Mouse (Mus musculus): ENCODE measurements around the gene Fcgrt. TPM values are rescaled to one million over a fixed set of nuclear protein-coding genes. Genes with fewer than 3 reads are reported as not detected.

Fcgrt gene
- polyA plus RNA-seq, 1 experiment from 2014 or later, result 34.1 TPM

MicroRNAs within 50 kb of the gene (microRNA counts, 519-probe panel; counts per million panel counts)
- microRNA mmu-miR-150, result 2,813 counts per million, percentile 75 among the panel's probes with 10 or more counts

Small RNA genes lying within 50 kb of the gene (microRNA-seq; reads per million reads assigned to microRNA genes)
- gene Mir150 (102 reads per million, percentile 49 among the genes with 10 or more reads in this experiment), gene Mir5121 (14.6 reads per million, percentile 30 among the genes with 10 or more reads in this experiment)

Other genes with a start within 250 kb of the Fcgrt start
- 30.1 and 34.0 TPM in 2 replicates for gene Pnkp, start 246.7 kb downstream of the Fcgrt start, polyA plus RNA-seq (2015; fragmentation: Nextera tagmentation; extraction: Ambion mirVana)
- 389 and 459 TPM in 2 replicates for gene Ptov1, start 234.1 kb downstream of the Fcgrt start, polyA plus RNA-seq (2015; fragmentation: Nextera tagmentation; extraction: Ambion mirVana)
- 136 and 158 TPM in 2 replicates for gene Med25, start 211.1 kb downstream of the Fcgrt start, polyA plus RNA-seq (2015; fragmentation: Nextera tagmentation; extraction: Ambion mirVana)
- gene Fuz, start 207.8 kb downstream of the Fcgrt start, polyA plus RNA-seq (2015; fragmentation: Nextera tagmentation; extraction: Ambion mirVana), result 18.1 and 19.6 TPM in 2 replicates
- 128 and 133 TPM in 2 replicates for gene Ap2a1, start 174.4 kb downstream of the Fcgrt start, polyA plus RNA-seq (2015; fragmentation: Nextera tagmentation; extraction: Ambion mirVana)
- 0.15 TPM in 1 of 2 replicates, not detected in the other for gene Tsks, start 160.6 kb downstream of the Fcgrt start, polyA plus RNA-seq (2015; fragmentation: Nextera tagmentation; extraction: Ambion mirVana)
- gene Cpt1c, start 129.0 kb downstream of the Fcgrt start, polyA plus RNA-seq (2015; fragmentation: Nextera tagmentation; extraction: Ambion mirVana), result 58.6 and 59.7 TPM in 2 replicates
- gene Prmt1, start 117.3 kb downstream of the Fcgrt start, polyA plus RNA-seq (2015; fragmentation: Nextera tagmentation; extraction: Ambion mirVana), result 629 and 637 TPM in 2 replicates
- 63.5 and 65.4 TPM in 2 replicates for gene Irf3, start 106.2 kb downstream of the Fcgrt start, polyA plus RNA-seq (2015; fragmentation: Nextera tagmentation; extraction: Ambion mirVana)
- gene Bcl2l12, start 105.1 kb downstream of the Fcgrt start, polyA plus RNA-seq (2015; fragmentation: Nextera tagmentation; extraction: Ambion mirVana), result 10.2 and 15.7 TPM in 2 replicates
- 38.6 and 47.1 TPM in 2 replicates for gene Scaf1, start 87.5 kb downstream of the Fcgrt start, polyA plus RNA-seq (2015; fragmentation: Nextera tagmentation; extraction: Ambion mirVana)
- 13.1 and 16.7 TPM in 2 replicates for gene Rras, start 85.9 kb downstream of the Fcgrt start, polyA plus RNA-seq (2015; fragmentation: Nextera tagmentation; extraction: Ambion mirVana)
- gene Prr12, start 51.0 kb downstream of the Fcgrt start, polyA plus RNA-seq (2015; fragmentation: Nextera tagmentation; extraction: Ambion mirVana), result 12.8 and 13.4 TPM in 2 replicates
- 68.8 and 69.0 TPM in 2 replicates for gene Nosip, start 41.4 kb downstream of the Fcgrt start, polyA plus RNA-seq (2015; fragmentation: Nextera tagmentation; extraction: Ambion mirVana)
- gene Prrg2, start 41.2 kb downstream of the Fcgrt start, polyA plus RNA-seq (2015; fragmentation: Nextera tagmentation; extraction: Ambion mirVana), result 15.7 and 16.7 TPM in 2 replicates
- 63.3 and 77.3 TPM in 2 replicates for gene Rcn3, start 11.6 kb downstream of the Fcgrt start, polyA plus RNA-seq (2015; fragmentation: Nextera tagmentation; extraction: Ambion mirVana)
- gene Rps11, start 20.6 kb upstream of the Fcgrt start, polyA plus RNA-seq (2015; fragmentation: Nextera tagmentation; extraction: Ambion mirVana), result 698 and 709 TPM in 2 replicates
- gene Rpl13a, start 24.9 kb upstream of the Fcgrt start, polyA plus RNA-seq (2015; fragmentation: Nextera tagmentation; extraction: Ambion mirVana), result 587 and 622 TPM in 2 replicates
- 0.16 and 0.37 TPM in 2 replicates for gene Gm45713, start 32.4 kb upstream of the Fcgrt start, polyA plus RNA-seq (2015; fragmentation: Nextera tagmentation; extraction: Ambion mirVana)
- 2.0 and 2.8 TPM in 2 replicates for gene Flt3l, start 32.6 kb upstream of the Fcgrt start, polyA plus RNA-seq (2015; fragmentation: Nextera tagmentation; extraction: Ambion mirVana)
- 94.5 and 97.6 TPM in 2 replicates for gene Pih1d1, start 50.5 kb upstream of the Fcgrt start, polyA plus RNA-seq (2015; fragmentation: Nextera tagmentation; extraction: Ambion mirVana)
- gene Aldh16a1, start 50.7 kb upstream of the Fcgrt start, polyA plus RNA-seq (2015; fragmentation: Nextera tagmentation; extraction: Ambion mirVana), result 18.8 and 22.9 TPM in 2 replicates
- gene Slc17a7, start 60.1 kb upstream of the Fcgrt start, polyA plus RNA-seq (2015; fragmentation: Nextera tagmentation; extraction: Ambion mirVana), result 1.1 and 1.5 TPM in 2 replicates
- not detected in 2 replicates for gene Gfy, start 75.7 kb upstream of the Fcgrt start, polyA plus RNA-seq (2015; fragmentation: Nextera tagmentation; extraction: Ambion mirVana)
- gene Pth2, start 77.1 kb upstream of the Fcgrt start, polyA plus RNA-seq (2015; fragmentation: Nextera tagmentation; extraction: Ambion mirVana), result 0.75 and 1.4 TPM in 2 replicates
- 0.54 and 0.65 TPM in 2 replicates for gene Ccdc155, start 101.0 kb upstream of the Fcgrt start, polyA plus RNA-seq (2015; fragmentation: Nextera tagmentation; extraction: Ambion mirVana)
- gene Dkkl1, start 108.3 kb upstream of the Fcgrt start, polyA plus RNA-seq (2015; fragmentation: Nextera tagmentation; extraction: Ambion mirVana), result 13.6 and 18.4 TPM in 2 replicates
- 46.9 and 54.1 TPM in 2 replicates for gene Tead2, start 111.9 kb upstream of the Fcgrt start, polyA plus RNA-seq (2015; fragmentation: Nextera tagmentation; extraction: Ambion mirVana)
- gene Cd37, start 135.3 kb upstream of the Fcgrt start, polyA plus RNA-seq (2015; fragmentation: Nextera tagmentation; extraction: Ambion mirVana), result 1.3 and 1.4 TPM in 2 replicates
- 0.89 and 2.0 TPM in 2 replicates for gene Slc6a16, start 137.2 kb upstream of the Fcgrt start, polyA plus RNA-seq (2015; fragmentation: Nextera tagmentation; extraction: Ambion mirVana)
- gene Slc6a21, start 173.7 kb upstream of the Fcgrt start, polyA plus RNA-seq (2015; fragmentation: Nextera tagmentation; extraction: Ambion mirVana), result not detected in 2 replicates
- gene Trpm4, start 229.9 kb upstream of the Fcgrt start, polyA plus RNA-seq (2015; fragmentation: Nextera tagmentation; extraction: Ambion mirVana), result 13.3 and 14.2 TPM in 2 replicates
- gene Hrc, start 231.4 kb upstream of the Fcgrt start, polyA plus RNA-seq (2015; fragmentation: Nextera tagmentation; extraction: Ambion mirVana), result 0.28 and 0.72 TPM in 2 replicates

Data from hindbrain, embryonic 16.5 days (tissue).